ENCODE assay signal across 9 mouse cellular contexts in the genomic region with DNA sequence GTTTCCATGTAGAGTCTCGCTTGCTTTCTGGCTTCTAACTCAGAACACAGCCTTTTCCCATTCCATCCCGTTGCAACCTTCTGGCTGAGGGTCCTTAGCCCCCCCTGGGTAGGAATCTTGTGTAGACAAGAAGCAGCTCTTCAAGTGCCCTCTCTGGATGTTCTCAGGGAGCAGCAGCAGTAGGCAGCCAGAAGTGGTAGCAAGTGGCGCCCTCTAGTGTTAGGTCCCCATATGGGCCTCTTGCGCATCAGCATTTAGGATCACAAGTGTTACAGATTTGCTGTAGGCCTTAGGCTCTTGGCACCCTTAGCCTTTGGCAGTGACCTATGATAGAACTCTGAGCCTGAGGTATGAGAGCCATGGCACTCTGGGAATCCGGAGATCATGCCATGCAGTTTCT.
DNase-seq lines count a peak whose midpoint lies in the region; ATAC-seq and TF ChIP-seq lines count a peak whose summit lies in the region.
"Had no signal": no experiment of that assay in that cellular context is flagged by ENCODE, and none has a peak within 500 bp of the region (broad histone marks: within the 10 kb centered on the region; RNA-seq: fewer than 3 reads in every experiment).

No protein-coding gene starts in this region.

- no peaks in the 10 kb centered on the region for H3K36me3 ChIP-seq in liver, postnatal 0 days (replicated peaks; ENCODE audit: insufficient read depth, low read length)

- intact Hi-C loops in heart, postnatal 36 days (cut with DNase I), result loop anchor here (1.0 kb wide), 1 partner anchor 215 kb away; no protein-coding TSS in a partner anchor

- TF ChIP-seq CTCF in liver, postnatal 0 days (IDR thresholded peaks at IDR 0.05; ENCODE audit: low read depth), result peak; percentile 81

- no peaks in the 10 kb centered on the region for H3K27me3 ChIP-seq in liver, postnatal 0 days (ENCODE audit: insufficient read depth, low read length)

- ATAC-seq in cerebellum, adult (ENCODE audit: insufficient number of reproducible peaks, low FRiP score, low TSS enrichment), result no peak; the same call in 1 of the 2 replicates
- ATAC-seq in liver, postnatal 0 days, result no peak

- H3K27ac ChIP-seq in liver, postnatal 0 days (ENCODE audit: low read depth), result no peak overlapping the region

- WGBS in liver, postnatal 0 days (ENCODE audit: insufficient replicate concordance), result 61% methylated on average over 5 of the region's 5 CpGs

- H3K4me3 ChIP-seq in liver, postnatal 0 days (ENCODE audit: low read depth, low read length), result no peak overlapping the region
- H3K4me3 ChIP-seq: myocyte had no signal

- TF ChIP-seq EP300 in liver, postnatal 0 days (IDR thresholded peaks at IDR 0.05; ENCODE audit: low read depth), result no peak

- no peak overlapping the region for H3K9ac ChIP-seq in liver, postnatal 0 days (replicated peaks)

- no peak overlapping the region for H3K4me2 ChIP-seq in liver, postnatal 0 days (ENCODE audit: low read depth, low read length)

- H3K4me1 ChIP-seq in liver, postnatal 0 days (ENCODE audit: insufficient read depth), result no peaks in the 10 kb centered on the region

- DNase-seq in cerebellum, adult 11 months, result peak; percentile 16
- peak; percentile 51 for DNase-seq in ovary, postnatal 14 days (ENCODE audit: low spot score)
- no peak for DNase-seq in ovary, adult 18-20 months (ENCODE audit: low spot score)
- DNase-seq in cerebellum, adult 9-10 months, result peak; percentile 35
- DNase-seq in heart, postnatal 36 days, result peak; percentile 21 to 64
- peak; percentile 66 for DNase-seq in liver, postnatal 0 days
- peak; percentile 8 to 68 for DNase-seq in spleen, postnatal 10 days (ENCODE audit: low spot score in 2 of 2)

- H3K9me3 ChIP-seq in liver, postnatal 0 days (ENCODE audit: low read length), result no peaks in the 10 kb centered on the region
